Mouse (Mus musculus) frontal cortex, postnatal 10 days (tissue): Measurements from ENCODE around the gene Cela2a.

Experiments
- DNase-seq, 2 experiments: peaks; one replicate each; pipeline ENCODE4 v3.0.0; 2022; ENCODE audit warnings: low spot score in 2 of 2, mixed read lengths in 1 of 2

Gene Cela2a

DNA sequence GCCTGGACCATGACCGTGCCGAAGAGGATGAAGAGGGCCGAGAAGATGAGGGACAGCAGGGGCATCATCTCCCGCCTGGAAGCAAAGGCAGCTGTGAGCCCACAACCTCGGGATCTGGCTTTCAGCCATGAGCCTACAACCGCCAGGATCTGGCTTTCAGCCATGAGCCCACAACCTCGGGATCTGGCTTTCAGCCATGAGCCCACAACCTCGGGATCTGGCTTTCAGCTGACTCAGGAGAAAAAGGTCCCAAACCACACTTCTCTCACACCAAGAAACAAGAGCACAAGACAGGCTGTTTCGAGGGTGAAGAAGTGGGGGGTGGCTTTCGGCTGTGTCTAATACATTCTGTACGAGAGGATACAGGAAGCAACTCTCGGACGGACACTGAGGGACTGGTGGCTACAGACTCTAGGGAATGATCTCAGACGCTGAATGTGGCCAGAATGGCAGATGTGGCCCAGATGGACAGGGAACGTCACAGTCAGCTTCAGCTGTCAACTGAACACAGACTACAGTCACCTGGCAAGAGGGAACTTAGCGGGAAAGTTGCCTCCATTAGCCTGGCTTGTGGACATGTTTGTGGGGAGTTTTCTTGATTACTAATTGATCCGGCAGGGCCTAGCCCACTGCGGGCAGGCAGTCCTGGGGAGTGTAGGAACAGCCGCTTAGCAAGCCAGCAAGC lies 59.1 kb downstream of the Cela2a start:
- DNase-seq: no peak

DNA sequence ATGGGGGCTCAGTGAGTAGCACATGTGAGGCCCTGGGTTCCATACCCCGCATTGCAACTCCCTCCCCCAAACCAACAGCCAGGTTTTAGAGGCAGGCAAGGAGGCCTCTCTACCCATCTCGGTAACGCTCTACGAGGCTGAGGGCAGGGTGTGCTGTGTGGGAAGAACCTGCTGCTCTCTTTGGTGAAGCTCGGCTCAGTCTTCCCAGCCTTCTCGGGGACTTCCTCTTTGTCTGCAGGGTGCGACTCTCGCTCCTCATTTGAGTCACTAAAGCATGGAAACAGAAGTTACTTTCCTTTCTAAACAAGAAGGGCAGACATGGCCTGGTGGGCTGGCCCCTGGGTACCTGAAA lies 59.7 kb downstream of the Cela2a start:
- no peak for DNase-seq

DNA sequence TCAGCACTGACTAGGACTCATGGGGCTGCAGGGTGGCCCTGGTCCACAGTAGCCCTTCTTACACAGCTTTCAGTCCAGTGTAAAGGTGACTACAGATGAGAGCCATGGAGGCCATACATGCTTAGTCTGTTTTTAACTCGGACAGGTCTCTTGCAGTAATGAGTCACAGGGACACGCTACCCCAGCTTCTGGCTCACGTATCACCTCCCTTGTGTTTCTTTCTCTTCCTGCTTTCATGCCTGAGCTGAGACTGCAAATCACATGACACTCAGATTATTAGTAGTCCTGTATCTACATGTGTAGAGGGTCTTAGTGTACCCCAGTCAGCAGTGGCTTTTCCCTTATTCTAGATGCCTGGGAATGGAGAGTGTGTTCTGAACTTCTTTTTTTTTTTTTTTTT lies 61.0 kb downstream of the Cela2a start:
- DNase-seq: no peak
